Mouse (Mus musculus): Measurements from ENCODE around the gene Pck2. TPM values are rescaled to one million over a fixed set of nuclear protein-coding genes. Genes with fewer than 3 reads are reported as not detected.

Pck2 gene
- 34.7 and 38.6 TPM in 2 replicates for polyA plus RNA-seq (2012; ENCODE audit: insufficient read depth, insufficient read length, missing spikeins)

GRCm38 (mm10) chr14:55540067-55540786, at the start of gene Pck2:
Gene Pck2 (plus strand): TSS chr14:55540266.
- no peak for TF ChIP-seq CTCF (IDR thresholded peaks at IDR 0.05; ENCODE audit: low read depth, low read length)
- no peak for TF ChIP-seq POLR2A (IDR thresholded peaks at IDR 0.05; ENCODE audit: borderline replicate concordance, low read depth, low read length)
- peaks cover 19% of the 10 kb centered on the region for H3K4me1 ChIP-seq (ENCODE audit: control insufficient read depth, insufficient read depth, low read length)
- H3K4me3 ChIP-seq (ENCODE audit: insufficient read depth, low read length), result peak within 1 kb of the TSS; percentile 93
- H3K27ac ChIP-seq (ENCODE audit: insufficient read depth, low read depth, low read length), result peak within 1 kb of the TSS; percentile 66

- TF ChIP-seq POLR2A (IDR thresholded peaks at IDR 0.05; ENCODE audit: borderline replicate concordance, low read depth, low read length) (no peak), CTCF (IDR thresholded peaks at IDR 0.05; ENCODE audit: low read depth, low read length) (no peak)
- H3K4me1 ChIP-seq (ENCODE audit: control insufficient read depth, insufficient read depth, low read length), result no peaks in the 10 kb centered on the region; the same call in 1 of the 2 replicates
- peak within 1 kb of the TSS; percentile 52 for H3K4me3 ChIP-seq (ENCODE audit: insufficient read depth, low read length)
- H3K27ac ChIP-seq (ENCODE audit: insufficient read depth, low read depth, low read length), result no peak within 1 kb of the TSS
These were observed 49.5 kb upstream of the Pck2 start, which contains the start of gene Carmil3 for GRCm38 (mm10) chr14:55490361-55491201. Gene Carmil3 (plus strand): TSS chr14:55490651.

GRCm38 (mm10) chr14:55491291-55491833, 48.7 kb upstream of the Pck2 start:
- TF ChIP-seq POLR2A (IDR thresholded peaks at IDR 0.05; ENCODE audit: borderline replicate concordance, low read depth, low read length), result no peak
- no peak for TF ChIP-seq CTCF (IDR thresholded peaks at IDR 0.05; ENCODE audit: low read depth, low read length)
- Histone ChIP-seq H3K4me3 (ENCODE audit: insufficient read depth, low read length) (peak overlapping the region; percentile 52), H3K4me1 (ENCODE audit: control insufficient read depth, insufficient read depth, low read length) (no peaks in the 10 kb centered on the region; the same call in 1 of the 2 replicates), H3K27ac (ENCODE audit: insufficient read depth, low read depth, low read length) (no peak overlapping the region)

- Histone ChIP-seq H3K27ac (ENCODE audit: insufficient read depth, low read depth, low read length) (no peak overlapping the region), H3K4me3 (ENCODE audit: insufficient read depth, low read length) (no peak overlapping the region), H3K4me1 (ENCODE audit: control insufficient read depth, insufficient read depth, low read length) (no peaks in the 10 kb centered on the region; the same call in 1 of the 2 replicates)
- TF ChIP-seq POLR2A (IDR thresholded peaks at IDR 0.05; ENCODE audit: borderline replicate concordance, low read depth, low read length) (no peak), CTCF (IDR thresholded peaks at IDR 0.05; ENCODE audit: low read depth, low read length) (no peak)
These were observed 48.0 kb upstream of the Pck2 start for GRCm38 (mm10) chr14:55492103-55492502.

- no peak overlapping the region for H3K4me3 ChIP-seq (ENCODE audit: insufficient read depth, low read length)
- H3K4me1 ChIP-seq (ENCODE audit: control insufficient read depth, insufficient read depth, low read length), result no peaks in the 10 kb centered on the region; the same call in 1 of the 2 replicates
- H3K27ac ChIP-seq (ENCODE audit: insufficient read depth, low read depth, low read length), result no peak overlapping the region
- TF ChIP-seq CTCF (IDR thresholded peaks at IDR 0.05; ENCODE audit: low read depth, low read length) (no peak), POLR2A (IDR thresholded peaks at IDR 0.05; ENCODE audit: borderline replicate concordance, low read depth, low read length) (no peak)
These were observed 44.4 kb upstream of the Pck2 start for GRCm38 (mm10) chr14:55495509-55496240.

GRCm38 (mm10) chr14:55496761-55497448, 43.2 kb upstream of the Pck2 start:
- no peak for TF ChIP-seq CTCF (IDR thresholded peaks at IDR 0.05; ENCODE audit: low read depth, low read length)
- TF ChIP-seq POLR2A (IDR thresholded peaks at IDR 0.05; ENCODE audit: borderline replicate concordance, low read depth, low read length), result no peak

GRCm38 (mm10) chr14:55497449-55497821, 42.6 kb upstream of the Pck2 start:
- Histone ChIP-seq H3K27ac (ENCODE audit: insufficient read depth, low read depth, low read length) (no peak overlapping the region), H3K4me1 (ENCODE audit: control insufficient read depth, insufficient read depth, low read length) (no peaks in the 10 kb centered on the region), H3K4me3 (ENCODE audit: insufficient read depth, low read length) (no peak overlapping the region)
- TF ChIP-seq CTCF (IDR thresholded peaks at IDR 0.05; ENCODE audit: low read depth, low read length) (peak; percentile 72), POLR2A (IDR thresholded peaks at IDR 0.05; ENCODE audit: borderline replicate concordance, low read depth, low read length) (no peak)

More at GRCm38 (mm10) chr14:55496761-55497448, 43.2 kb upstream of the Pck2 start:
- H3K27ac ChIP-seq (ENCODE audit: insufficient read depth, low read depth, low read length), result no peak overlapping the region
- H3K4me3 ChIP-seq (ENCODE audit: insufficient read depth, low read length), result no peak overlapping the region
- H3K4me1 ChIP-seq (ENCODE audit: control insufficient read depth, insufficient read depth, low read length), result no peaks in the 10 kb centered on the region

GRCm38 (mm10) chr14:55505612-55506011, 34.5 kb upstream of the Pck2 start:
- Histone ChIP-seq H3K27ac (ENCODE audit: insufficient read depth, low read depth, low read length) (no peak overlapping the region), H3K4me1 (ENCODE audit: control insufficient read depth, insufficient read depth, low read length) (no peaks in the 10 kb centered on the region)
- TF ChIP-seq CTCF (IDR thresholded peaks at IDR 0.05; ENCODE audit: low read depth, low read length) (no peak), POLR2A (IDR thresholded peaks at IDR 0.05; ENCODE audit: borderline replicate concordance, low read depth, low read length) (no peak)

More at GRCm38 (mm10) chr14:55505612-55506011, 34.5 kb upstream of the Pck2 start:
- no peak overlapping the region for H3K4me3 ChIP-seq (ENCODE audit: insufficient read depth, low read length)

Measured in bone marrow macrophage, adult 2 months (primary cell).